Mouse (Mus musculus) bone marrow, adult 2 months (tissue): ENCODE measurements around the gene Psma4. TPM values are rescaled to one million over a fixed set of nuclear protein-coding genes. Genes with fewer than 3 reads are reported as not detected.
A peak's percentile ranks its signal among the peaks of the same experiment; 100 is the strongest.

ENCODE experiments used
- H3K27ac ChIP-seq: fragments of 200-500 bp; 2 replicates; pipeline ENCODE4 v1.5.1; 2012; ENCODE audit warnings: low read depth, mild to moderate bottlenecking, control low read depth, inconsistent platforms, low read length; ENCODE audit not compliant: control insufficient read depth, poor library complexity, insufficient read depth
- H3K4me1 ChIP-seq: fragments of 200-500 bp; 2 replicates; pipeline ENCODE4 v1.6.1; 2011; ENCODE audit warnings: low read length; ENCODE audit not compliant: control insufficient read depth, insufficient read depth
- H3K4me3 ChIP-seq: fragments of 200-500 bp; replicated peaks from 2 replicates; pipeline ENCODE3; 2011; ENCODE audit warnings: mild to moderate bottlenecking, low read depth, low read length, control low read depth; ENCODE audit not compliant: control insufficient read depth
- CTCF ChIP-seq: fragments of 200-500 bp; IDR thresholded peaks from 2 replicates; pipeline ENCODE4 v1.5.1; 2011; ENCODE audit warnings: low read length, control low read depth; ENCODE audit not compliant: control insufficient read depth, insufficient read depth
- POLR2A ChIP-seq: fragments of 200-500 bp; IDR thresholded peaks from 2 replicates; pipeline ENCODE4 v1.6.1; 2011; ENCODE audit warnings: low read depth, mild to moderate bottlenecking, control low read depth, low read length, borderline replicate concordance; ENCODE audit not compliant: control insufficient read depth
- WGBS: fragments of 180-500 bp; shearing (Covaris S2); methylation state at CpG from one replicate; pipeline ENCODE4 v1.1.7; 2018; 5-methylcytosine and 5-hydroxymethylcytosine counted together
- polyA plus RNA-seq: library from polyadenylated mRNA; stranded (reverse); fragments of >200 nt; gene quantifications from 2 replicates; pipeline ENCODE4 v1.2.4, GENCODE M21; 2011; ENCODE audit warnings: low replicate concordance; ENCODE audit not compliant: missing spikeins, insufficient read depth, insufficient read length

Psma4 gene
- 86.1 and 122 TPM in 2 replicates for polyA plus RNA-seq

DNA sequence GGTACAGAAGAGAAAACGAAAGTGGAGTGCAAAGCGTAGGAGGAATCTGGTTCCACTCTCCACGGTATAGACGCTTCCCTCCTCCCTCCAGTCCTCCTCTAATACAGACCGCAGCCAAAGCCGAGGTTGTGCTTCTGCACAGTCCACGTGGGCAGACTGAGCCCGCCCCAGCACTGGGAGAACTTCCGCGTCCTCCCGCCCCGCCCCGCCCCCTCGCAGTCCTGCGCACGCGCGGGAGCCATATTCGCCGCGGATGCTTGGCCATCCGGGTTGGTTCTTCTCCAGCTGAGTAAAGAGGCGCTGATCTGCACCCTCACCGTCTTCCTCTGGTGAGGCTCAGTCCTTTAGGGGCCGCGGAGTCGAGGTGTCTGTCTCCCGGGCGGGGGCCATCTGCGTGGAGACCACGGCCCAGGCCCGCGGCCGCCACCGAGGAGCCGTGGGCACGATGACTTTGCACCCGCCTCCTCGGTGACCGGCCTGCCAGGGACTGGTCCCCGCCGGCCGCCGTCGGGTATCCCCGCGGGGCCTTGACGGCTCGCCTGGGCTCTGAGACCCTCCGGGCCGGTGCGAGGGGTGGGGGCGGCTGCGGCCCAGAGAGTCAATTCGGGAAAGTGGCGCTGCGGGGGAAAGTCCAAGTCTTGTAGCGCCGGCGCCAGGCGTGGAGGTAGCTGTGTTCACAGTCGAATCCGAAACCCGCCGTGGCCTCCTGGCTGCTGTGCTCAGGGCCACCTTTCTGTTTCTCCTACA, at the start of gene Psma4, which contains the start of gene AY074887:
Gene Psma4 (plus strand): TSS at position 216 of the 747 bp plus-strand sequence.
Gene AY074887 (minus strand): TSS at position 424 of the 747 bp plus-strand sequence.
- TF ChIP-seq POLR2A, result peak; percentile 81; the same call in 1 of the 2 replicates
- TF ChIP-seq CTCF, result no peak
- under 1% methylated on average over 65 of the region's 65 CpGs for WGBS
- Histone ChIP-seq H3K27ac (peak within 1 kb of the TSS; percentile 72), H3K4me1 (no peaks in the 10 kb centered on the region; the same call in 1 of the 2 replicates), H3K4me3 (peak within 1 kb of the TSS; percentile 69)

- Histone ChIP-seq H3K27ac (no peak overlapping the region), H3K4me3 (no peak overlapping the region), H3K4me1 (no peaks in the 10 kb centered on the region)
- WGBS, result 80% methylated on average over 5 of the region's 5 CpGs
- TF ChIP-seq CTCF, result no peak
- no peak for TF ChIP-seq POLR2A
Observed at GRCm38 (mm10) chr9:54909446-54909845, 41.1 kb upstream of the Psma4 start.

DNA sequence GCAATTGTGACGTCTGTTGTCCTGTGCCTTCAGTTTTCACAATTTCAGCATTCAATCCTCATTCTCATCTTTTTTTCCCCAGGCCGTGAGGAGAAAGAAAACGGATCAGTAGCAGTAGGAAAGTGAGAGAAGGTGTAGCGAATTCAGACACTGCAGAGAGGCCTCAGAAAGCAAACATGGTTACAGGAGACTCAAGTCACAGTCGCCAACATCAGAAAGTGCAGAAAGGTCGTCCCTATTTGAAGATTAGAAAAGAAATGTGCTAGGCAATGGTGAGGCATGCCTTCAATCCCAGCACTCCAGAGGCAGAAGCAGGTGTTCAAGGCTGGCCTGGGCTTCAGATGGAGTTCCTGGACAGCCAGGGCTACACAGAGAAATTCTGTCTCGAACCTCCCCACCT, 35.0 kb upstream of the Psma4 start:
- H3K4me1 ChIP-seq, result no peaks in the 10 kb centered on the region; the same call in 1 of the 2 replicates
- TF ChIP-seq POLR2A (no peak), CTCF (no peak)
- no peak overlapping the region for H3K4me3 ChIP-seq
- no peak overlapping the region for H3K27ac ChIP-seq
- 71% methylated on average over 7 of the region's 7 CpGs for WGBS

DNA sequence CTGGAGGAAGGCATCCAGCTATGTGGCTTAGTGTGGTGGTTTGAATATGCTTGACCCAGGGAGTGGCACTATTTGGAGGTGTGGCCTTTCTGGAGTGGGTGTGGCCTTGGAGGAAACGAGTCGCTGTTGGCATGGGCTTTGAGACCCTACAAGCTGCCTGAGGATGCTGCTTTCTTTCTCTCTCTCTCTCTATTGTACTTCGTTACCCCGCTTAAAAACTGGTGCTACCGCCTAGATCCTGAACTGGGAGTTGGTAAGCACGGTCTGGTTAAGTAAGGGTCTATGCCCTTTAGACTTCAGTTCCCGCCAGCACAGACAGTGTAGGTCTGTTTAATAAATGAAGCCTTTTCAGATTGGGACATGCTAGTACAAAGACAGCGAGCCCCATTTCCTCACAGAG, 34.2 kb upstream of the Psma4 start:
- H3K4me3 ChIP-seq, result no peak overlapping the region
- 80% methylated on average over 8 of the region's 8 CpGs for WGBS
- no peak for TF ChIP-seq CTCF
- no peak for TF ChIP-seq POLR2A

GRCm38 (mm10) chr9:54917010-54917677, 33.4 kb upstream of the Psma4 start, which contains the start of gene Hykk:
Hykk (plus strand) TSS chr9:54917283.
- no peaks in the 10 kb centered on the region; the same call in 1 of the 2 replicates for H3K4me1 ChIP-seq
- peak within 1 kb of the TSS; percentile 58 for H3K4me3 ChIP-seq
- no peak within 1 kb of the TSS for H3K27ac ChIP-seq
- 3% methylated on average over 34 of the region's 34 CpGs for WGBS
- peak; percentile 25; the same call in 1 of the 2 replicates for TF ChIP-seq POLR2A
- TF ChIP-seq CTCF, result no peak

More for the DNA sequence above, 34.2 kb upstream of the Psma4 start:
- no peaks in the 10 kb centered on the region; the same call in 1 of the 2 replicates for H3K4me1 ChIP-seq
- H3K27ac ChIP-seq, result no peak overlapping the region

GRCm38 (mm10) chr9:54918191-54918590, 32.4 kb upstream of the Psma4 start:
- TF ChIP-seq POLR2A, result no peak
- TF ChIP-seq CTCF, result no peak
- WGBS, result 74% methylated on average over 2 of the region's 2 CpGs
- H3K4me1 ChIP-seq, result no peaks in the 10 kb centered on the region; the same call in 1 of the 2 replicates
- no peak overlapping the region for H3K27ac ChIP-seq
- no peak overlapping the region for H3K4me3 ChIP-seq

- no peak overlapping the region for H3K4me3 ChIP-seq
- WGBS, result 93% methylated on average over 5 of the region's 5 CpGs
- no peak for TF ChIP-seq CTCF
- H3K4me1 ChIP-seq, result no peaks in the 10 kb centered on the region; the same call in 1 of the 2 replicates
- H3K27ac ChIP-seq, result no peak overlapping the region
Observed at GRCm38 (mm10) chr9:54918781-54919180, 31.8 kb upstream of the Psma4 start.

DNA sequence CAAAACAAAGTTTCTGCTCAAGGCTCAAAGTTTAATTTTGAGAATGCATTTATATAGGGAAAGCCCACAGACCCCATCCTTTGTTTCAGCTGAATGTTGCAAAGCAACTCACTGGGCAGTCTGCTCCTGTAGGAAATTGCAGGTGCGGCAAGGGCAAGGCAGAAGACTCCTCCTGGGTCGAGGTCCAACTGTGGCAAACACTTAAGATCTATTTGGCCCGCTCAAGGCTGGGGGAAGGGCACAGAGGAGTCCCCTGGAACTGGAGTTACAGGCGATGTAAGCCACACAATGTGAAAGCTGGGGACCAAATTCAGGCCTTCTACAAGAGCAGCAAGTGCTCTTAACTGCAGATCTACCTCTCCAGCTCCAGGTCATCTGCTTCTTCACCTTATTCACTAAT, 30.6 kb upstream of the Psma4 start:
- 63% methylated on average over 4 of the region's 4 CpGs for WGBS
- Histone ChIP-seq H3K27ac (no peak overlapping the region), H3K4me3 (no peak overlapping the region), H3K4me1 (no peaks in the 10 kb centered on the region; the same call in 1 of the 2 replicates)
- TF ChIP-seq POLR2A (no peak), CTCF (no peak)
